ENCODE assay signal across 13 mouse cellular contexts in genomic region chr9:66182679-66182993, GRCm38 (mm10). TPM values are rescaled to one million over a fixed set of nuclear protein-coding genes. Genes with fewer than 3 reads are reported as not detected.
A peak's percentile ranks its signal among the peaks of the same experiment; 100 is the strongest.
DNase-seq lines count a peak whose midpoint lies in the region; ATAC-seq and TF ChIP-seq lines count a peak whose summit lies in the region.
"Had no signal": no experiment of that assay in that cellular context is flagged by ENCODE, and none has a peak within 500 bp of the region (broad histone marks: within the 10 kb centered on the region; RNA-seq: fewer than 3 reads in every experiment).

No protein-coding gene starts in this region.

- H3K9me3 ChIP-seq in forebrain, embryonic 10.5 days, result no peaks in the 10 kb centered on the region
- no peaks in the 10 kb centered on the region for H3K9me3 ChIP-seq in forebrain, embryonic 12.5 days
- H3K9me3 ChIP-seq in lung, postnatal 0 days (ENCODE audit: low read length), result no peaks in the 10 kb centered on the region
- H3K9me3 ChIP-seq in stomach, postnatal 0 days (ENCODE audit: control insufficient read depth, low read length), result no peaks in the 10 kb centered on the region
- H3K9me3 ChIP-seq: forebrain, embryonic 13.5 days; midbrain, embryonic 12.5 days had no signal

- no peak overlapping the region for H3K4me3 ChIP-seq in forebrain, embryonic 10.5 days
- H3K4me3 ChIP-seq in forebrain, embryonic 12.5 days (replicated peaks), result no peak overlapping the region
- H3K4me3 ChIP-seq in lung, postnatal 0 days (ENCODE audit: low read depth, low read length), result no peak overlapping the region
- H3K4me3 ChIP-seq in stomach, postnatal 0 days (ENCODE audit: low read depth, low read length), result no peak overlapping the region
- H3K4me3 ChIP-seq: forebrain, embryonic 13.5 days; midbrain, embryonic 12.5 days had no signal

- ATAC-seq in forebrain, embryonic 12.5 days (ENCODE audit: low FRiP score), result no peak
- ATAC-seq in lung, postnatal 0 days, result no peak
- peak; percentile 77 for ATAC-seq in stomach, postnatal 0 days (ENCODE audit: low FRiP score, low TSS enrichment)
- ATAC-seq: forebrain, embryonic 13.5 days had no signal

- H3K9ac ChIP-seq in forebrain, embryonic 12.5 days, result no peak overlapping the region
- no peak overlapping the region for H3K9ac ChIP-seq in lung, postnatal 0 days (replicated peaks; ENCODE audit: low read depth)
- no peak overlapping the region for H3K9ac ChIP-seq in stomach, postnatal 0 days (ENCODE audit: low read length)
- H3K9ac ChIP-seq: forebrain, embryonic 13.5 days; midbrain, embryonic 12.5 days had no signal

- H3K27ac ChIP-seq in forebrain, embryonic 10.5 days, result peak overlapping the region; percentile 45
- no peak overlapping the region for H3K27ac ChIP-seq in forebrain, embryonic 12.5 days
- H3K27ac ChIP-seq in lung, postnatal 0 days (ENCODE audit: low read length), result peak overlapping the region; percentile 79; the same call in 1 of the 2 replicates
- H3K27ac ChIP-seq in stomach, postnatal 0 days (replicated peaks), result peak overlapping the region; percentile 53; the same call in 1 of the 2 replicates
- H3K27ac ChIP-seq: forebrain, embryonic 13.5 days; midbrain, embryonic 12.5 days had no signal

- TF ChIP-seq EP300 in lung, postnatal 0 days (IDR thresholded peaks at IDR 0.05), result no peak
- no peak for TF ChIP-seq EP300 in stomach, postnatal 0 days (optimal IDR thresholded peaks at IDR 0.05)

- no peak overlapping the region for H3K4me2 ChIP-seq in forebrain, embryonic 12.5 days
- no peak overlapping the region for H3K4me2 ChIP-seq in lung, postnatal 0 days (replicated peaks; ENCODE audit: low read depth, low read length)
- no peak overlapping the region for H3K4me2 ChIP-seq in stomach, postnatal 0 days (replicated peaks; ENCODE audit: low read depth)
- H3K4me2 ChIP-seq: forebrain, embryonic 13.5 days; midbrain, embryonic 12.5 days had no signal

- H3K4me1 ChIP-seq in forebrain, embryonic 10.5 days, result peaks cover 47% of the 10 kb centered on the region
- H3K4me1 ChIP-seq in forebrain, embryonic 12.5 days, result peaks cover 11% of the 10 kb centered on the region
- H3K4me1 ChIP-seq in lung, postnatal 0 days (ENCODE audit: insufficient read depth, low read depth, low read length), result peaks cover 4% of the 10 kb centered on the region; the same call in 1 of the 2 replicates
- H3K4me1 ChIP-seq in stomach, postnatal 0 days (replicated peaks; ENCODE audit: control insufficient read depth, insufficient read depth), result no peaks in the 10 kb centered on the region

- no peaks in the 10 kb centered on the region for H3K27me3 ChIP-seq in forebrain, embryonic 10.5 days (ENCODE audit: poor library complexity, severe bottlenecking)
- H3K27me3 ChIP-seq in forebrain, embryonic 12.5 days, result no peaks in the 10 kb centered on the region
- H3K27me3 ChIP-seq in lung, postnatal 0 days (replicated peaks; ENCODE audit: insufficient read depth, low read length), result no peaks in the 10 kb centered on the region
- H3K27me3 ChIP-seq in stomach, postnatal 0 days (ENCODE audit: control insufficient read depth, insufficient read depth, low read length), result no peaks in the 10 kb centered on the region
- H3K27me3 ChIP-seq: forebrain, embryonic 13.5 days; midbrain, embryonic 12.5 days had no signal

- no peak for DNase-seq in forebrain, embryonic 10.5 days (ENCODE audit: extremely low spot score, low spot score)
- DNase-seq in lung, postnatal 0 days (ENCODE audit: low spot score), result no peak
- DNase-seq in lung, postnatal 25 days (ENCODE audit: low spot score), result no peak
- peak; percentile 79 for DNase-seq in liver
- peak; percentile 33 for DNase-seq in stomach, postnatal 0 days (ENCODE audit: low spot score)
- no peak for DNase-seq in layer of hippocampus, postnatal 14 days (ENCODE audit: low spot score in 2 of 2)
- DNase-seq in left cerebral cortex, adult 8-10 months (ENCODE audit: low spot score in 2 of 2), result no peak
- DNase-seq: adrenal gland, postnatal 14 days; cerebellum, adult 11-12 months; kidney, adult 18-20 months had no signal

- whole genome bisulfite sequencing in forebrain, embryonic 10.5 days, result 75% methylated on average over 3 of the region's 3 CpGs
- WGBS in forebrain, embryonic 12.5 days, result 82% methylated on average over 3 of the region's 3 CpGs
- 61% methylated on average over 3 of the region's 3 CpGs for WGBS in lung, postnatal 0 days
- WGBS in stomach, postnatal 0 days, result 63% methylated on average over 3 of the region's 3 CpGs

- no peaks in the 10 kb centered on the region for H3K36me3 ChIP-seq in forebrain, embryonic 10.5 days (replicated peaks)
- H3K36me3 ChIP-seq in forebrain, embryonic 12.5 days (replicated peaks), result no peaks in the 10 kb centered on the region
- H3K36me3 ChIP-seq in lung, postnatal 0 days (ENCODE audit: insufficient read depth, low read length), result no peaks in the 10 kb centered on the region
- H3K36me3 ChIP-seq in stomach, postnatal 0 days (ENCODE audit: control insufficient read depth, insufficient read depth, low read length), result no peaks in the 10 kb centered on the region
- H3K36me3 ChIP-seq: midbrain, embryonic 12.5 days had no signal

- no peak for TF ChIP-seq CTCF in lung, postnatal 0 days (IDR thresholded peaks at IDR 0.05)
- no peak for TF ChIP-seq CTCF in stomach, postnatal 0 days (IDR thresholded peaks at IDR 0.05; ENCODE audit: low read depth)

RNA-seq across cellular contexts. Expression of gene Dapk2, which starts 24.6 kb away (rescaled TPM):
- 7.6 and 8.9 TPM in 2 replicates for polyA plus RNA-seq in forebrain, embryonic 10.5 days (2016; fragmentation: Nextera tagmentation; extraction: Ambion mirVana)
- 6.2 and 6.9 TPM in 2 replicates for polyA plus RNA-seq in forebrain, embryonic 12.5 days (2016; fragmentation: Nextera tagmentation; extraction: Ambion mirVana)
- polyA plus RNA-seq in lung, postnatal 0 days (2015; fragmentation: Nextera tagmentation; extraction: Ambion mirVana), result 60.9 and 66.6 TPM in 2 replicates
- polyA plus RNA-seq in stomach, postnatal 0 days (2015; fragmentation: Nextera tagmentation; extraction: Ambion mirVana), result 11.8 and 13.2 TPM in 2 replicates
- total RNA-seq in layer of hippocampus, postnatal 14 days (2021), result 1 to 10 TPM in 1 of 2 experiments, under 1 TPM in 1; 0.71 to 1.1 TPM
- 1 to 10 TPM; 1.4 to 2.5 (median 1.6) TPM for total RNA-seq in left cerebral cortex, adult 8-10 months (2022)

RNA-seq across cellular contexts. Expression of gene Ciao2a, which starts 56.2 kb away (rescaled TPM):
- 166 and 168 TPM in 2 replicates for polyA plus RNA-seq in forebrain, embryonic 10.5 days (2016; fragmentation: Nextera tagmentation; extraction: Ambion mirVana)
- polyA plus RNA-seq in forebrain, embryonic 12.5 days (2016; fragmentation: Nextera tagmentation; extraction: Ambion mirVana), result 122 and 139 TPM in 2 replicates
- polyA plus RNA-seq in lung, postnatal 0 days (2015; fragmentation: Nextera tagmentation; extraction: Ambion mirVana), result 110 and 111 TPM in 2 replicates
- 131 and 138 TPM in 2 replicates for polyA plus RNA-seq in stomach, postnatal 0 days (2015; fragmentation: Nextera tagmentation; extraction: Ambion mirVana)
- 10 to 100 TPM; 25.7 to 26.2 TPM for total RNA-seq in layer of hippocampus, postnatal 14 days (2021)
- total RNA-seq in left cerebral cortex, adult 8-10 months (2022), result 10 to 100 TPM; 25.7 to 26.7 (median 26.5) TPM

RNA-seq across cellular contexts. Expression of gene Snx1, which starts 56.2 kb away (rescaled TPM):
- 136 and 140 TPM in 2 replicates for polyA plus RNA-seq in forebrain, embryonic 10.5 days (2016; fragmentation: Nextera tagmentation; extraction: Ambion mirVana)
- 130 and 135 TPM in 2 replicates for polyA plus RNA-seq in forebrain, embryonic 12.5 days (2016; fragmentation: Nextera tagmentation; extraction: Ambion mirVana)
- 108 and 112 TPM in 2 replicates for polyA plus RNA-seq in lung, postnatal 0 days (2015; fragmentation: Nextera tagmentation; extraction: Ambion mirVana)
- polyA plus RNA-seq in stomach, postnatal 0 days (2015; fragmentation: Nextera tagmentation; extraction: Ambion mirVana), result 77.5 and 77.6 TPM in 2 replicates
- 10 to 100 TPM; 68.5 to 70.6 TPM for total RNA-seq in layer of hippocampus, postnatal 14 days (2021)
- total RNA-seq in left cerebral cortex, adult 8-10 months (2022), result 10 to 100 TPM; 76.2 to 82.1 (median 79.1) TPM

Comparison
In these comparisons a context has a peak if more than half of its experiments do, and no peak if none do; other contexts are left out.
1. DNase-seq: peak in liver (single experiment) and stomach, postnatal 0 days (single experiment); none in forebrain, embryonic 10.5 days (single experiment), lung, postnatal 0 days (single experiment), lung, postnatal 25 days (single experiment), layer of hippocampus, postnatal 14 days (0 of 2) and left cerebral cortex, adult 8-10 months (0 of 2).